Mouse (Mus musculus) liver, embryonic 16.5 days (tissue): ENCODE data around the gene Lrch3. TPM values are rescaled to one million over a fixed set of nuclear protein-coding genes. Genes with fewer than 3 reads are reported as not detected.

Source experiments
- ATAC-seq: fragments of 200-750 bp; cut with Nextera tagmentation; 2 replicates; pipeline ENCODE4 v1.8.0; 2017; ENCODE audit warnings: low read depth, mild to moderate bottlenecking, moderate number of reproducible peaks, moderate library complexity
- H3K27ac ChIP-seq: fragments of 300-500 bp; sonication (generic); 2 replicates; pipeline ENCODE4 v1.5.1; 2014; ENCODE audit warnings: mild to moderate bottlenecking, low read length
- H3K27me3 ChIP-seq: fragments of 300-500 bp; sonication (generic); 2 replicates; pipeline ENCODE4 v1.6.1; 2014; ENCODE audit warnings: low read depth, low read length, mixed read lengths; ENCODE audit not compliant: control insufficient read depth, insufficient read depth
- H3K36me3 ChIP-seq: fragments of 300-500 bp; sonication (generic); 2 replicates; pipeline ENCODE4 v1.6.1; 2014; ENCODE audit warnings: mild to moderate bottlenecking; ENCODE audit not compliant: control insufficient read depth, insufficient read depth
- H3K4me1 ChIP-seq: fragments of 300-500 bp; sonication (generic); 2 replicates; pipeline ENCODE4 v1.6.1; 2014; ENCODE audit warnings: low read depth, low read length, mixed read lengths; ENCODE audit not compliant: control insufficient read depth
- H3K4me2 ChIP-seq: fragments of 300-500 bp; sonication (generic); 2 replicates; pipeline ENCODE4 v1.6.1; 2014; ENCODE audit warnings: low read depth, low read length, mixed read lengths
- H3K4me3 ChIP-seq: fragments of 300-500 bp; sonication (generic); 2 replicates; pipeline ENCODE4 v1.5.1; 2014; ENCODE audit warnings: low read depth, mild to moderate bottlenecking, low read length
- H3K9ac ChIP-seq: fragments of 300-500 bp; sonication (generic); 2 replicates; pipeline ENCODE4 v1.6.1; 2014; ENCODE audit warnings: low read depth, low read length
- H3K9me3 ChIP-seq: fragments of 300-500 bp; sonication (generic); replicated peaks from 2 replicates; pipeline ENCODE4 v1.6.1; 2016; ENCODE audit warnings: low read length; ENCODE audit not compliant: control insufficient read depth
- WGBS: fragments of 180-500 bp; shearing (Covaris S2); extraction: QIAGEN DNeasy Blood & Tissue Kit; methylation state at CpG from one replicate; pipeline ENCODE4 v1.1.7; 2014; ENCODE audit not compliant: insufficient replicate concordance; 5-methylcytosine and 5-hydroxymethylcytosine counted together
- polyA plus RNA-seq: library from polyadenylated mRNA; unstranded; fragments of >200 nt; fragmentation: Nextera tagmentation; extraction: Ambion mirVana; gene quantifications from 2 replicates; pipeline ENCODE4 v1.2.1, GENCODE M21; 2015

The Lrch3 gene
- polyA plus RNA-seq, 1 experiment from 2014 or later: 5.1 TPM

DNA sequence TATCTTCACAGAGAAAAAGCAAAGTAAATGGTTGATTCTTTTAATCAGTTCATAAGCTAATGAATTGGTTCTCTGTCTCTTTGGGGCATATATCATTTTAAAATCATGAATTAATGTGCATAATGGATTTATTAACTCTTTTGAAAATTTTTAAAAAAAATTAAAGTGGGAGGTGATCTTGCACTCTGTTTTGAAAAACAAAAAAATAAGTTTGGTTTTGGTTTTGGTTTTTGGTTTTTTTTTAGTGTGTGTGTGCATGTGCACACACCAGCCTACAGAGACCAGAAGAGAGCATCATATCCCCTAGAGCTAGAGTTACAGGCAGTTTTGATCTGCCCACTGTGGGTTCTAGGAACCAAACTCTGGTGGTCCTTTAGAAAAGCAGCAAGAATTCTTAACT lies 35.4 kb downstream of the Lrch3 start:
- H3K4me2 ChIP-seq: no peak overlapping the region
- no peaks in the 10 kb centered on the region for H3K27me3 ChIP-seq
- no peak overlapping the region for H3K27ac ChIP-seq
- H3K9ac ChIP-seq: no peak overlapping the region
- no peak overlapping the region for H3K4me3 ChIP-seq
- ATAC-seq: no peak
- no peaks in the 10 kb centered on the region for H3K9me3 ChIP-seq
- no peaks in the 10 kb centered on the region for H3K4me1 ChIP-seq
- peaks cover 3% of the 10 kb centered on the region; the same call in 1 of the 2 replicates for H3K36me3 ChIP-seq

DNA sequence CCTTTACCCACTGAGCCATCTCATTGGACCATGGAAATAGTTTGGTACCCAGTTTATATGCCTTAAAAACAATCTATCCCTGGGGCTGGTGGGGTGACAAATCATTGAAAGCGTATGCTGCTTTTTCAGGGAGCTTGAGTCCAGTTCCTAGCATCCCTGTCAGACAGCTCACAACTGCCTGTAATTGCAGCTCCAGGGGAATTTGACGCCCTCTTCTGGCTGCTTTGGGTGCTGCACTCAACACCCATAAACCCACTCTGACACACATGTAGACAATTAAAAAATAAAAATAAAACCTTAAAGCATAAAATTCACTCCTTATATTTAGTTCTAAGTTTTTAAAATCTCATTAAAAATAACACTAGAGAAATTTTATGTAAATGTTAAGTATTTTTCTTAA lies 37.2 kb downstream of the Lrch3 start:
- Histone ChIP-seq H3K4me1 (no peaks in the 10 kb centered on the region), H3K27ac (no peak overlapping the region), H3K4me2 (no peak overlapping the region), H3K4me3 (no peak overlapping the region), H3K9ac (no peak overlapping the region), H3K36me3 (peaks cover 10% of the 10 kb centered on the region; the same call in 1 of the 2 replicates), H3K27me3 (no peaks in the 10 kb centered on the region), H3K9me3 (no peaks in the 10 kb centered on the region)
- WGBS: 74% methylated on average over 2 of the region's 2 CpGs
- no peak for ATAC-seq

DNA sequence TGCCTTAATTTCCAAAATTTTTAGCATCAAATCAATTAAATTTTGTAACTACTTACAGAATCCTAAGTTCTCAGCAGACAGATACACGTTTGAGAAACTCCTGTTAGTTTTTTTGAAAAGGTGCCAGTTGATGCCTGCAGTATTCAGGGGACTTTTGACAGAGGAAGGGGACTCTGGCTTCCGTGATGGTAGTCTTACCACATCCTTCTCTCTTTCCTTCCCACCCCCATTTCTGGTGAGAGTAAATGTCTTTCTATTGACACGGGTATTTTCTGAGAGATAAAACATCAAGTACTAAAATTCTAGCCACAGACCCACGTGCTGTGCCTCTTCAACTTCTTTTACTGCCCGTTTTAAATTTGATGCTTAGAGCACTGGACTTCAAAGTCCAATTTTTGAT lies 39.9 kb downstream of the Lrch3 start:
- H3K4me3 ChIP-seq: no peak overlapping the region
- H3K9me3 ChIP-seq: no peaks in the 10 kb centered on the region
- no peaks in the 10 kb centered on the region for H3K4me1 ChIP-seq
- no peaks in the 10 kb centered on the region for H3K27me3 ChIP-seq
- H3K4me2 ChIP-seq: no peak overlapping the region
- H3K9ac ChIP-seq: no peak overlapping the region
- ATAC-seq: no peak
- no peak overlapping the region for H3K27ac ChIP-seq
- H3K36me3 ChIP-seq: peaks cover 10% of the 10 kb centered on the region; the same call in 1 of the 2 replicates
- WGBS: 25% methylated on average over 5 of the region's 5 CpGs

DNA sequence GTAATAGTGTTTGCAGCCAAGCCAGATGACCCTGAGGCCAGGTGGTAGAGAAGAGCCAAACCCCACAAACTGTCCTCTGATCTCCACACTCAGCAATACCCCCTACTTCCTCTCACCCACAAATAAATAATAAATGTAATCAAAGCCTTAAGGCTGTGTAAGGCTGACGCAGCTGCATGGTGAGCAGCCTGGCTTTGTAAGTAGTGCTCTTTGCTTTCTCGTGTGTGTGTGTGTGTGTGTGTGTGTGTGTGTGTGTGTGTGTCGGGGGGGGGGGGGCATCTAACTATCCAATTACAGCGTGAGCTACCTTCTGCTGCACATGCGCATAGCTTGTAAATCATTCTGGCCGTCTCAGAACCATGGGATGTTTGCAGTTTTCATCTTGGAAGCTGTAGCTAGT lies 40.4 kb downstream of the Lrch3 start:
- Histone ChIP-seq H3K27ac (no peak overlapping the region), H3K9me3 (no peaks in the 10 kb centered on the region), H3K36me3 (peaks cover 10% of the 10 kb centered on the region; the same call in 1 of the 2 replicates), H3K27me3 (no peaks in the 10 kb centered on the region), H3K4me1 (no peaks in the 10 kb centered on the region), H3K9ac (no peak overlapping the region), H3K4me2 (no peak overlapping the region), H3K4me3 (no peak overlapping the region)
- 59% methylated on average over 6 of the region's 6 CpGs for WGBS
- no peak for ATAC-seq

DNA sequence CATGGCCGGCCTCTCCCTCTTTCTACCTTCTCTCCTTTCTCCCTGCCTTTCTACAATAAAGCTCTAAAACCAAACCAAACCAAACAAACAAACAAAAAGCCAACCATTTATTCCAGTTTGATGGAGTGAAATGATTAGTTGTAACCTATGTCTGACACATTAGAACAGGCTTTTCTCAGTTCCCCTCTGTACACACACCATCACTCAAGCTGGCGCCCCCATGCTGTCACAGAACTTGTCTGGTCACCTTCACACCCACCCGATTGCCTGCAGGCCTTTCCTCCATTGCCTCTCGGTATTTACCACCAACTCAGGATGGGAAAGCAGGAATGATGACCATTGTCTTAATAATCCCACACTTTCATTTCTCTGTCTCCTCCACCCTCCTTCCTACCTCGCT lies 43.0 kb downstream of the Lrch3 start:
- Histone ChIP-seq H3K27me3 (no peaks in the 10 kb centered on the region), H3K4me2 (no peak overlapping the region), H3K9me3 (no peaks in the 10 kb centered on the region), H3K36me3 (peaks cover 16% of the 10 kb centered on the region), H3K9ac (no peak overlapping the region), H3K27ac (no peak overlapping the region), H3K4me1 (no peaks in the 10 kb centered on the region), H3K4me3 (no peak overlapping the region)
- WGBS: 75% methylated on average over 5 of the region's 5 CpGs
- no peak for ATAC-seq

- H3K4me3 ChIP-seq: no peak overlapping the region
- ATAC-seq: peak; percentile 50; the same call in 1 of the 2 replicates
- 41% methylated on average over 5 of the region's 5 CpGs for WGBS
Observed at GRCm38 (mm10) chr16:32972535-32972934, 58.6 kb downstream of the Lrch3 start.

DNA sequence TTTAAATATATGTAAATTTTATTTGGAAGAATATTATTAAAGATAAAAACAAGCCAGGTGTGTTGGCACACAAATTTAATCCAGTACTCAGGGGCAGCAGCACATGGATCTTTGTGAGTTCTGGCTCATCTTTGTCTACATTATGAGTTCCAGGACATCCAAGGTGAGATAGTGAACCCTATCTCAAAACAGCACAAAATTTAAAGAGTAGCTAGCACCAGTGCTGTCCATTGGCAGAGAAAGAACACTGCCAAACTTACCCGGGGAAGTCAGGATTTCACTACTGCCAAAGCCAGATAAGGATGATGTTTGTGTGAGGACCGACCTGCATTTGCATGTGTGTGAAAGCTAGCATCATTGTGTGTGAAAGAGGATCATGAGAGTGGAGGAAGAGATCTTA lies 59.1 kb downstream of the Lrch3 start:
- no peak overlapping the region for H3K9ac ChIP-seq
- 13% methylated on average over 2 of the region's 2 CpGs for WGBS
- no peak overlapping the region for H3K4me2 ChIP-seq
- H3K4me1 ChIP-seq: peaks cover 3% of the 10 kb centered on the region; the same call in 1 of the 2 replicates
- H3K27ac ChIP-seq: no peak overlapping the region
- peaks cover 6% of the 10 kb centered on the region for H3K36me3 ChIP-seq
- H3K9me3 ChIP-seq: no peaks in the 10 kb centered on the region
- no peaks in the 10 kb centered on the region for H3K27me3 ChIP-seq
- no peak for ATAC-seq
- no peak overlapping the region for H3K4me3 ChIP-seq

More at GRCm38 (mm10) chr16:32972535-32972934, 58.6 kb downstream of the Lrch3 start:
- no peaks in the 10 kb centered on the region for H3K9me3 ChIP-seq
- no peak overlapping the region for H3K4me2 ChIP-seq
- peaks cover 6% of the 10 kb centered on the region for H3K36me3 ChIP-seq
- H3K4me1 ChIP-seq: peaks cover 3% of the 10 kb centered on the region; the same call in 1 of the 2 replicates
- no peaks in the 10 kb centered on the region for H3K27me3 ChIP-seq
- H3K27ac ChIP-seq: no peak overlapping the region
- no peak overlapping the region for H3K9ac ChIP-seq

DNA sequence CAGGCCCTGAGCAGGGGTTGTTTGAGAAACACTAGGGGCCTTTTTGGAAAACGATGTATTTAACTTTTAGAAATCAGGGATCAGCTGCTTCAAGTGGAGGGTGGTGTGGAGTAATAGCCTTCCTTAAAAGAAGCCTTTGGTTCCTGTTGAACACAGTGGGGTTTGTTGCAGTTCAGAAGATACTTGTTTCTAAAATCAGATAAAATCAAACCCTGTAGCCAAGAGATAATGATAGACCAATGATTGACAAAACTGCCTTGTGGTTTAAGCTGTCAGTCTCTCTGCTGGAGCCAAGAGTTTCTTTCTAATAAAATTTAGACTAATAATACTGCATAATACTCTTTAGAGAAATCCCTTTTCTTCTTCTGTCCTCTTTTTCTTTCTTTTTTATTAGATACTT lies 66.3 kb downstream of the Lrch3 start:
- no peak overlapping the region for H3K4me3 ChIP-seq
- no peak overlapping the region for H3K9ac ChIP-seq
- H3K4me1 ChIP-seq: no peaks in the 10 kb centered on the region
- H3K9me3 ChIP-seq: no peaks in the 10 kb centered on the region
- no peak overlapping the region for H3K27ac ChIP-seq
- H3K4me2 ChIP-seq: no peak overlapping the region
- ATAC-seq: no peak
- 57% methylated on average over 1 of the region's 1 CpGs for WGBS
- H3K36me3 ChIP-seq: peaks cover 8% of the 10 kb centered on the region
- no peaks in the 10 kb centered on the region for H3K27me3 ChIP-seq

- Histone ChIP-seq H3K27ac (no peak overlapping the region), H3K4me2 (no peak overlapping the region), H3K4me1 (no peaks in the 10 kb centered on the region), H3K27me3 (no peaks in the 10 kb centered on the region), H3K36me3 (peaks cover 2% of the 10 kb centered on the region; the same call in 1 of the 2 replicates), H3K9me3 (no peaks in the 10 kb centered on the region), H3K4me3 (no peak overlapping the region), H3K9ac (no peak overlapping the region)
- 67% methylated on average over 4 of the region's 4 CpGs for WGBS
- ATAC-seq: no peak
Observed at GRCm38 (mm10) chr16:32981405-32981804, 67.5 kb downstream of the Lrch3 start.
